Mouse (Mus musculus) kidney, embryonic 16.5 days (tissue): ENCODE results near the gene Adcy1. TPM values are rescaled to one million over a fixed set of nuclear protein-coding genes. Genes with fewer than 3 reads are reported as not detected.

ENCODE experiments used
- ATAC-seq: fragments of 200-750 bp; cut with Nextera tagmentation; 2 replicates; pipeline ENCODE4 v1.8.0; 2017; ENCODE audit warnings: moderate TSS enrichment; ENCODE audit not compliant: low FRiP score, low TSS enrichment
- H3K27ac ChIP-seq: fragments of 300-500 bp; sonication (generic); 2 replicates; pipeline ENCODE4 v1.5.1; 2014; ENCODE audit warnings: low read length
- H3K27me3 ChIP-seq: fragments of 300-500 bp; sonication (generic); 2 replicates; pipeline ENCODE4 v1.6.1; 2014; ENCODE audit warnings: low read length, control low read depth, mixed read lengths; ENCODE audit not compliant: insufficient read depth
- H3K36me3 ChIP-seq: fragments of 300-500 bp; sonication (generic); 2 replicates; pipeline ENCODE4 v1.6.1; 2014; ENCODE audit warnings: low read length, control low read depth, mixed read lengths; ENCODE audit not compliant: insufficient read depth
- H3K4me1 ChIP-seq: fragments of 300-500 bp; sonication (generic); 2 replicates; pipeline ENCODE4 v1.6.1; 2014; ENCODE audit warnings: low read length, control low read depth, mixed read lengths; ENCODE audit not compliant: insufficient read depth
- H3K4me2 ChIP-seq: fragments of 300-500 bp; sonication (generic); replicated peaks from 2 replicates; pipeline ENCODE4 v1.6.1; 2014; ENCODE audit warnings: low read depth, low read length
- H3K4me3 ChIP-seq: fragments of 300-500 bp; sonication (generic); 2 replicates; pipeline ENCODE4 v1.5.1; 2014; ENCODE audit warnings: mild to moderate bottlenecking, low read length
- H3K9ac ChIP-seq: fragments of 300-500 bp; sonication (generic); replicated peaks from 2 replicates; pipeline ENCODE4 v1.6.1; 2014; ENCODE audit warnings: low read length
- H3K9me3 ChIP-seq: fragments of 300-500 bp; sonication (generic); 2 replicates; pipeline ENCODE4 v1.6.1; 2016; ENCODE audit warnings: low read length, control low read depth
- WGBS: fragments of 180-500 bp; shearing (Covaris S2); extraction: QIAGEN DNeasy Blood & Tissue Kit; methylation state at CpG from one replicate; pipeline ENCODE4 v1.1.7; 2014; 5-methylcytosine and 5-hydroxymethylcytosine counted together
- polyA plus RNA-seq: library from polyadenylated mRNA; unstranded; fragments of >200 nt; fragmentation: Nextera tagmentation; extraction: Ambion mirVana; gene quantifications from 2 replicates; pipeline ENCODE4 v1.2.1, GENCODE M21; 2015

Adcy1 gene
- polyA plus RNA-seq, 1 experiment from 2014 or later: 1.6 TPM

- WGBS: 57% methylated on average over 14 of the region's 14 CpGs
- no peak overlapping the region for H3K27ac ChIP-seq
These were observed 136.6 kb downstream of the Adcy1 start for GRCm38 (mm10) chr11:7199736-7200392.

GRCm38 (mm10) chr11:7200393-7200783, 137.1 kb downstream of the Adcy1 start:
- no peak overlapping the region for H3K4me2 ChIP-seq
- H3K4me1 ChIP-seq: peaks cover 23% of the 10 kb centered on the region
- no peaks in the 10 kb centered on the region for H3K36me3 ChIP-seq
- no peak overlapping the region for H3K4me3 ChIP-seq
- H3K27ac ChIP-seq: no peak overlapping the region
- no peak for ATAC-seq
- H3K9me3 ChIP-seq: no peaks in the 10 kb centered on the region
- H3K27me3 ChIP-seq: no peaks in the 10 kb centered on the region
- WGBS: 80% methylated on average over 9 of the region's 9 CpGs
- no peak overlapping the region for H3K9ac ChIP-seq

More at GRCm38 (mm10) chr11:7199736-7200392, 136.6 kb downstream of the Adcy1 start:
- Histone ChIP-seq H3K4me2 (no peak overlapping the region), H3K4me1 (peaks cover 23% of the 10 kb centered on the region), H3K4me3 (no peak overlapping the region), H3K9me3 (peaks cover 2% of the 10 kb centered on the region; the same call in 1 of the 2 replicates), H3K9ac (no peak overlapping the region), H3K27me3 (no peaks in the 10 kb centered on the region), H3K36me3 (no peaks in the 10 kb centered on the region)
- no peak for ATAC-seq

GRCm38 (mm10) chr11:7202206-7202605, 138.9 kb downstream of the Adcy1 start:
- H3K4me1 ChIP-seq: peaks cover 14% of the 10 kb centered on the region
- no peak overlapping the region for H3K9ac ChIP-seq
- H3K4me3 ChIP-seq: no peak overlapping the region
- H3K36me3 ChIP-seq: no peaks in the 10 kb centered on the region
- WGBS: 84% methylated on average over 7 of the region's 7 CpGs
- H3K27me3 ChIP-seq: no peaks in the 10 kb centered on the region
- no peak overlapping the region for H3K4me2 ChIP-seq
- no peak overlapping the region for H3K27ac ChIP-seq
- H3K9me3 ChIP-seq: no peaks in the 10 kb centered on the region
- ATAC-seq: no peak

DNA sequence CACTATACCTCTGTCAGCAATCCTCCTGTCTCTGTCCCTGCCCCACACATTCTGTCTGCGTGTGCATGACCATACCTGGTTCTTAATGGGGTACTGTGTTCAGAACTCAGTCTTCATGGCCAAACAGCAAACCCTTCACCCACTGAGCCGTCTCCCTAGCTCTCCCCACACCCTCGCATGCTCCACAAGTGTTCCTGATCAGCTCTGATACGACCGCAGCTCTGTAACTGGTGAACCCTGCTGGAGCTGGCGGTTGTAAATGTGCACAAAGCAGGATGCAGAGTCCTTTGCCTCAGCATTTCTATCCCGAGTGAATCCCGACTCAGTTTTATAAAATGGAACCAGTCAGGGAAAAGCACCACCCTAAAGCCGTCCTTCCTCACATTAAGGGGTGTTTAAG, 140.6 kb downstream of the Adcy1 start:
- Histone ChIP-seq H3K27me3 (no peaks in the 10 kb centered on the region), H3K9ac (no peak overlapping the region), H3K4me2 (no peak overlapping the region), H3K9me3 (no peaks in the 10 kb centered on the region), H3K4me3 (no peak overlapping the region), H3K36me3 (no peaks in the 10 kb centered on the region), H3K4me1 (no peaks in the 10 kb centered on the region), H3K27ac (no peak overlapping the region)
- WGBS: 84% methylated on average over 9 of the region's 9 CpGs
- no peak for ATAC-seq

DNA sequence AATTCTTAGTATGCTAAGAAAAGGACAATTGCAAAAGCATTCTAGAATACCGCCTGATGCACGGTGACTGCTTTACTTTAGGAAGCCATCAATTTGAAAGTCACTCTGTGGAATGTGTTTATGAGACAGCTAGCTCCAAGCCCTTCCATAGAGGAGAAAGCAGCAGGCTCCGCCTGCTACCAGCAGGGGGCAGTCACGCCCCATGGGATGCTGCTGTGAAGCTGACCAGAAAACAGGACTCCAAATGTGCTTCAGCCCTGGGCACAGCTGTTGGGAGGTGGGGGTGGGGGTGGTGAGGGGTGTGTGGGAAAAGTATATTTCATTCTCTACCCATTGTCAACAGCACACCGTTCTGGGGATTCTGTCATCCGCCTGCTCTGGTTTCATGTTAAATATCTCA, 147.1 kb downstream of the Adcy1 start:
- Histone ChIP-seq H3K27ac (no peak overlapping the region), H3K9me3 (no peaks in the 10 kb centered on the region), H3K4me3 (no peak overlapping the region), H3K4me2 (peak overlapping the region; percentile 42; the same call in 1 of the 2 replicates), H3K36me3 (no peaks in the 10 kb centered on the region; the same call in 1 of the 2 replicates), H3K9ac (no peak overlapping the region), H3K27me3 (peaks cover 30% of the 10 kb centered on the region), H3K4me1 (peaks cover 18% of the 10 kb centered on the region)
- ATAC-seq: peak; percentile 32; the same call in 1 of the 2 replicates
- 17% methylated on average over 6 of the region's 6 CpGs for WGBS

DNA sequence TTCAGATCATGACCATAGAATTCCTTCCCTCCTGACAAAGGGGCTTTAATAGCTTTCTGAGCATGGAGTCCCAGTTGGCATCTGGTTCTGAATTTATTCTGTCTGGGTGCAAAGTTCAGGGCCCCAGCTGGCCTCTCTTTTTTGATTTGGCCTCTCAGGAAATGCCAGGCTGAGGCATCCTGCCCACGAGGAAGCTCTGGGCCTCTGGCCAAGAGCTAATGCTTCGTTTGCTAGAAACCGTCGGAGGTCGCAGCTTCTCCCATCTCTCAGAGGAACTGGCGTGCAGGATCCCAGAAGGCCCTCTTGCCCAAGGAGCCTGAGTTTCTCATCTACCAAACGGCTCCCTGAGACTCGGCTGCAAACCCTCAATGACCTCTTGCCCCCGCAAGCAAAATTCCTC, 147.9 kb downstream of the Adcy1 start:
- 22% methylated on average over 9 of the region's 9 CpGs for WGBS
- ATAC-seq: no peak
- peak overlapping the region; percentile 35 for H3K4me3 ChIP-seq
- H3K4me2 ChIP-seq: peak overlapping the region; percentile 42
- peaks cover 18% of the 10 kb centered on the region for H3K4me1 ChIP-seq
- H3K9me3 ChIP-seq: no peaks in the 10 kb centered on the region
- no peaks in the 10 kb centered on the region; the same call in 1 of the 2 replicates for H3K36me3 ChIP-seq
- peaks cover 31% of the 10 kb centered on the region for H3K27me3 ChIP-seq
- no peak overlapping the region for H3K27ac ChIP-seq
- 0 out of 2 replicates have a peak overlapping the region, but pooled peaks have one; percentile 20 for H3K9ac ChIP-seq

DNA sequence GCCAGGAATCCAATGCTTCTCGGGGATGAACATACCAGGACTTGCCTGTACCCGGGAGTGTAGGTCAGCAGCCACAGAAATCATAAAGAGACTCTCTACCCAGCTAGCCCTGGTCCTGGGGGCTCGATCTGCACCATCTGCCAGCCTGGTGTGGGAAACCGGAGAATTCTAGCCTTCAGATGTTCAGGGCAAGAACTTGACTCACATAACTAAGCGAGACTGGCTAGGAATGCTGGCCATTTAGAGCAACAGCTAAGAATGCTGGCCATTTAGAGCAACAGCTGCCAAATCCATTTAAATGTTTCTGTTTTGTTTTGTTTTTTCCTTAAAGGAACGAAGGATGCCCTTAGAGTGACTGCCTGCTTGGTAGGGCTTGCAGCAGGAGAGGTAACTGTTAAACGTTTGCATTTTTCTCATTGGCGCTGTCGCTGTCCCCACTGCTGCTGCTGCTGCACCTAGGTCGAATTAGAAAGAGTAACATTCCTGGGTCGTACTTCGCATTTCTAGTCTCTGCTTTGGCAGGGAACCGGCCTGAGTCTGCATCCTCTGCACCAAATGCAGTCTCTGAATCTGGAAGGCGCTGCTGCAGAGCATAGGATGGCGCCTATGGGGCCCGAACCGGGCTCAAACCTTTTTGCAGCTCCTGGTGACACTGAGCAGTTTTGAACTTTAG, 149.0 kb downstream of the Adcy1 start:
- 17% methylated on average over 17 of the region's 17 CpGs for WGBS
- Histone ChIP-seq H3K9me3 (no peaks in the 10 kb centered on the region), H3K9ac (peak overlapping the region; percentile 70; the same call in 1 of the 2 replicates), H3K4me2 (peak overlapping the region; percentile 94), H3K27ac (no peak overlapping the region), H3K4me3 (peak overlapping the region; percentile 68), H3K36me3 (no peaks in the 10 kb centered on the region; the same call in 1 of the 2 replicates), H3K27me3 (peaks cover 31% of the 10 kb centered on the region), H3K4me1 (peaks cover 18% of the 10 kb centered on the region)
- ATAC-seq: no peak

DNA sequence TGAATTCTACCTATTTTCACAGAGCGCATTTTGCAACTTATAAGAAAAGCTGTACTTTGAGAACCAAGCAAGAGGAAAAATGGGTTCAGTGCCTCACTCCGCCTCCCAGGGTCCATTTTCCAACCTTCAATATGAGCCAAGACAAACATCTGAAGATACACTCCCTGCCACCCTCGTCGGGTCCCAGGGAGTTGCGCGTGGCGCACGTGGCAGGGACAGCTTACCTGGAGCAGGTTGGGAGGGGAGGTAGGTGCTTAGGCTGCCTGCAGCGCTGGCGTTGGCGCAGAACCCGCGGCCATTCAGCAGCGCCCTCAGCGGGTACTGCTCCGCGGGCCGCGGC, 149.8 kb downstream of the Adcy1 start:
- H3K36me3 ChIP-seq: no peaks in the 10 kb centered on the region; the same call in 1 of the 2 replicates
- no peak for ATAC-seq
- 1% methylated on average over 19 of the region's 19 CpGs for WGBS
- peaks cover 31% of the 10 kb centered on the region for H3K27me3 ChIP-seq
- H3K4me2 ChIP-seq: peak overlapping the region; percentile 94
- H3K4me1 ChIP-seq: peaks cover 18% of the 10 kb centered on the region
- H3K9me3 ChIP-seq: no peaks in the 10 kb centered on the region
- H3K4me3 ChIP-seq: peak overlapping the region; percentile 68
- peak overlapping the region; percentile 70 for H3K9ac ChIP-seq
- no peak overlapping the region for H3K27ac ChIP-seq

GRCm38 (mm10) chr11:7213501-7214341, 150.4 kb downstream of the Adcy1 start, which contains the start of gene Igfbp3:
Igfbp3 (minus strand) TSS chr11:7213923.
- H3K27me3 ChIP-seq: peaks cover 31% of the 10 kb centered on the region
- under 1% methylated on average over 69 of the region's 104 CpGs for WGBS
- no peaks in the 10 kb centered on the region; the same call in 1 of the 2 replicates for H3K36me3 ChIP-seq
- peak within 1 kb of the TSS; percentile 68 for H3K4me3 ChIP-seq
- peak within 1 kb of the TSS; percentile 94 for H3K4me2 ChIP-seq
- peak; percentile 83 for ATAC-seq
- H3K27ac ChIP-seq: no peak within 1 kb of the TSS
- peaks cover 18% of the 10 kb centered on the region for H3K4me1 ChIP-seq
- H3K9ac ChIP-seq: peak within 1 kb of the TSS; percentile 70
- H3K9me3 ChIP-seq: no peaks in the 10 kb centered on the region
